Mouse (Mus musculus): ENCODE data around the gene Runx2. TPM values are rescaled to one million over a fixed set of nuclear protein-coding genes. Genes with fewer than 3 reads are reported as not detected.

Gene Runx2
- polyA plus RNA-seq, 1 experiment from 2014 or later: 0.23 TPM

- no peak overlapping the region for H3K27ac ChIP-seq
- peaks cover 15% of the 10 kb centered on the region for H3K4me1 ChIP-seq (replicated peaks)
- WGBS: 84% methylated on average over 3 of the region's 3 CpGs
- no peak overlapping the region for H3K9ac ChIP-seq
- H3K4me3 ChIP-seq: no peak overlapping the region
- no peaks in the 10 kb centered on the region for H3K9me3 ChIP-seq (replicated peaks)
- no peaks in the 10 kb centered on the region for H3K27me3 ChIP-seq
- H3K36me3 ChIP-seq: no peaks in the 10 kb centered on the region
- no peak overlapping the region for H3K4me2 ChIP-seq
- no peak for ATAC-seq (replicated peaks; ENCODE audit: insufficient number of reproducible peaks, insufficient read depth, low FRiP score, low read depth)
These were observed 106.6 kb downstream of the Runx2 start for GRCm38 (mm10) chr17:44707956-44708355.

GRCm38 (mm10) chr17:44706531-44706930 lies 108.1 kb downstream of the Runx2 start:
- no peak for ATAC-seq (replicated peaks; ENCODE audit: insufficient number of reproducible peaks, insufficient read depth, low FRiP score, low read depth)
- no peaks in the 10 kb centered on the region for H3K9me3 ChIP-seq (replicated peaks)
- H3K36me3 ChIP-seq: no peaks in the 10 kb centered on the region
- no peaks in the 10 kb centered on the region for H3K27me3 ChIP-seq
- WGBS: 77% methylated on average over 10 of the region's 10 CpGs
- peaks cover 15% of the 10 kb centered on the region for H3K4me1 ChIP-seq (replicated peaks)
- no peak overlapping the region for H3K4me3 ChIP-seq
- H3K9ac ChIP-seq: no peak overlapping the region
- no peak overlapping the region for H3K4me2 ChIP-seq
- no peak overlapping the region for H3K27ac ChIP-seq

DNA sequence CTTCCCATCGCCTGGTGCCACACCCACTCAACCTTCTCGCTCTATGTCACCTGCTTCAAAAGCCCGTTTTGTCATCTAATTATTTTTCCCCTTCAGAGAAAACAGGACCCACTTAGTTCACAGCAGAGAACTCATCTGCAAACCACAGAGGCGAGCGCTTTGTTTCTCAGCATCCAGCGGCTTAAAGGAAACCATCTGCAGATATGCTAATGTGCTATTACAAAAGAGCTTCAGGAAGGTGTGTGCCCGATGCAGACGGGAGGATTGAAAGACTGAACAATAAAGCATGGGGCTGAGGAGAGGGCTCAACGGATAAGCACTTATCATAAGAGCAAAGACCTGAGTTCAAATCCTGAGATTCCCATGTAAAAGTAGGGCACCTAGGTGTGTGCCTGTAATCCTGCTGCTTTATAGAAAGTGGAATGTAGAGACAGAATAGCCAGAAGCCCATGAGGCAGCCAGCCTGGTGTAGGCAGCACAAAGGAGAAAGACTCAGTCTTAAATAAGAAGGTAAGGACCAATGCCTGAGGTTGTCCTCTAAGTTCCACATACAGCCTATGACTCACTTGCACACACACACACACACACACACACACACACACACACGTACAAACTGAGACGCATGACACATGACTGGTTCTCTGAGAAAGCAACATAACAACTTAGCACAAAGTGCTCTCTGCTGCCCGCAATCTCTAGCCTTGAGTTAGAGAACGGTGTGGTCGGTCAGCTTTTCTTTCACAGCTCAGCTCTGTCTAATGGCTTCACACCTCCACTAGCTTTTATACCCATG lies 111.9 kb downstream of the Runx2 start:
- no peak overlapping the region for H3K4me3 ChIP-seq
- WGBS: 64% methylated on average over 14 of the region's 14 CpGs
- no peaks in the 10 kb centered on the region for H3K9me3 ChIP-seq (replicated peaks)
- ATAC-seq (replicated peaks; ENCODE audit: insufficient number of reproducible peaks, insufficient read depth, low FRiP score, low read depth): no peak
- H3K4me2 ChIP-seq: no peak overlapping the region
- no peaks in the 10 kb centered on the region for H3K4me1 ChIP-seq (replicated peaks)
- H3K9ac ChIP-seq: no peak overlapping the region
- no peaks in the 10 kb centered on the region for H3K36me3 ChIP-seq
- no peak overlapping the region for H3K27ac ChIP-seq
- no peaks in the 10 kb centered on the region for H3K27me3 ChIP-seq

DNA sequence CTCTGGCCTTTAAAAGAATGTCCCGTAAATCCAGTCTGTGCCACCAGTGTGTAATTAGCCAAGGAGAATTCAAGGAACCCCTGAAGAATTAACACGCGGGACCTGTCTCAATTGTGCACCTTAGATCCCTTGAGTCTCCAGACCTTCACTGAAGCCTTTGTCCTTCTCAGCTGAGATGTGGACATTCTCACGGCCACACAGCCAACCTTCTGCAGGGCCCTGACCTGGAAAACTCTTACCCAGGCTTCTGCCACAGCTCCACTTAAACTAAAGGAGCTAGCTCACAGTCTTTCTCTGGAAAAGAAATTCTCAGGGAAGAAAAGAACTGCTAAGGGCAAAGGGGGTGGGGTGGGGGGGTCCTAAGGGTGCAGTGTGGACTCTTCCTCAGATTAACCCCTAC lies 113.1 kb downstream of the Runx2 start:
- Histone ChIP-seq H3K4me3 (no peak overlapping the region), H3K4me2 (no peak overlapping the region), H3K4me1 (replicated peaks) (no peaks in the 10 kb centered on the region), H3K9ac (no peak overlapping the region), H3K9me3 (replicated peaks) (no peaks in the 10 kb centered on the region), H3K27me3 (no peaks in the 10 kb centered on the region), H3K36me3 (no peaks in the 10 kb centered on the region), H3K27ac (no peak overlapping the region)
- ATAC-seq (replicated peaks; ENCODE audit: insufficient number of reproducible peaks, insufficient read depth, low FRiP score, low read depth): no peak
- 90% methylated on average over 4 of the region's 4 CpGs for WGBS

DNA sequence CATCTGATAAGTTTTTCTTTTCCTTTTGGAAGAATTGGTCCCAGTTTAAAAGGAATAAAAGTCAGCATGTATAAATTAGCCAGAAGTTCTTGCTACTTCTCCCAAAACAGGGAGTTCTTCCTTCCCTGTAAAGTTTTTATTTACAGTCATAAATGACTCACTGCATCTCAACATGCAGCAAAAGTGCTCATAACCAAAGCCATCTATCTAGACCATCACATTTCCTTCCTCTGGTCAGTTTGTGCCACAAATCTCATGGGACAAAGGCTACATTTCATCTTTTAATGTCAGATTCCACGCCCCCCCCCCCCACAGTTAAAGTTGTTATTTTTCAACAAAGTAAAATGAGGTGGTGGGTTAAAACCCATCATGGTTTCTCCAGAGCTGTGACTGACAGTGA lies 114.3 kb downstream of the Runx2 start:
- Histone ChIP-seq H3K27me3 (no peaks in the 10 kb centered on the region), H3K9me3 (replicated peaks) (no peaks in the 10 kb centered on the region)

DNA sequence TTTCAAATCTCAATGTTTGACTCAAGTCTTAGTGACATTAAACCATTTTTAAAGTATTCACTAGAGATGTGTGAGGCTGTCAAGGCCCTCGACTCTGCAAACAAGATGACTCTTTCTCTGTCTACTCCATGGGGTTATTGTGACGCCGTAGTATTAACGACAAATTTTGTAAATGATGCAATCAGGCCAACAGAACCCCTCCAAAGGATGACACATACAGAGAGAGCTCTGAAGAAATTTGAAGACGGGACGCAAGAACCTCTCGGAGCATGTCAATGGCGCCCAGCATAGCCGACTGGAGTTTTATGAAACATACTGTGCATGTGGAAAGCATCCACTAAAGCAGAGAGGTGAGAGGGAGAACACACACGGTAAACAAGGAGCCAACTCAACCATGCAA lies 117.5 kb downstream of the Runx2 start:
- H3K4me2 ChIP-seq: no peak overlapping the region
- no peak for ATAC-seq (replicated peaks; ENCODE audit: insufficient number of reproducible peaks, insufficient read depth, low FRiP score, low read depth)
- WGBS: 88% methylated on average over 10 of the region's 10 CpGs

More for the DNA sequence above, 114.3 kb downstream of the Runx2 start:
- no peak overlapping the region for H3K4me3 ChIP-seq
- no peak overlapping the region for H3K4me2 ChIP-seq
- WGBS: 81% methylated on average over 1 of the region's 1 CpGs
- no peaks in the 10 kb centered on the region for H3K36me3 ChIP-seq
- no peaks in the 10 kb centered on the region for H3K4me1 ChIP-seq (replicated peaks)
- ATAC-seq (replicated peaks; ENCODE audit: insufficient number of reproducible peaks, insufficient read depth, low FRiP score, low read depth): no peak
- no peak overlapping the region for H3K9ac ChIP-seq
- no peak overlapping the region for H3K27ac ChIP-seq

GRCm38 (mm10) chr17:44693552-44693951 lies 121.0 kb downstream of the Runx2 start:
- H3K27me3 ChIP-seq: no peaks in the 10 kb centered on the region
- H3K4me3 ChIP-seq: no peak overlapping the region
- H3K9ac ChIP-seq: no peak overlapping the region
- H3K4me1 ChIP-seq (replicated peaks): no peaks in the 10 kb centered on the region
- no peak overlapping the region for H3K4me2 ChIP-seq
- no peaks in the 10 kb centered on the region for H3K9me3 ChIP-seq (replicated peaks)
- no peaks in the 10 kb centered on the region for H3K36me3 ChIP-seq
- WGBS: 76% methylated on average over 5 of the region's 7 CpGs
- no peak overlapping the region for H3K27ac ChIP-seq
- ATAC-seq (replicated peaks; ENCODE audit: insufficient number of reproducible peaks, insufficient read depth, low FRiP score, low read depth): no peak

More for the DNA sequence above, 117.5 kb downstream of the Runx2 start:
- H3K27ac ChIP-seq: no peak overlapping the region
- no peaks in the 10 kb centered on the region for H3K36me3 ChIP-seq
- H3K9ac ChIP-seq: no peak overlapping the region
- H3K4me3 ChIP-seq: no peak overlapping the region
- no peaks in the 10 kb centered on the region for H3K9me3 ChIP-seq (replicated peaks)
- no peaks in the 10 kb centered on the region for H3K4me1 ChIP-seq (replicated peaks)
- H3K27me3 ChIP-seq: no peaks in the 10 kb centered on the region

DNA sequence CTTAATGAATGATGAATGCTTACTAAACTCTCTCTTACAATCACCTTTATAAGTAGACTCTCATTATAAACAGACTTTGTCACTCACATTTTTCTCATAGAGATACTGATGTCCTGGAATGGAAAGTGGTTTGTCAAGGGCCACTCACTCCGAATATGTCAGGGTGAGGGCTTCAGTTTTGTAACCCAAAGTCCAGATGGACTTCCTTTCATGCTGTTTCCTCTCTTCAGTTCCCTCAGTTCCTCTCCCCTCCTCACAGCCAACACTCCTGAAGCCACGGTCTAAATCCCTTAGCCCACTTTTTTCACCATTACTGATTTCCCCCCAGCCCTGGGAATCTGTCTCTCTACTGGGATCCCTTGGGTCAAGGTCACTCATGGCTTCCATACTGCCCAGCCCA lies 123.1 kb downstream of the Runx2 start:
- Histone ChIP-seq H3K9me3 (replicated peaks) (no peaks in the 10 kb centered on the region), H3K4me3 (no peak overlapping the region), H3K36me3 (no peaks in the 10 kb centered on the region), H3K27ac (no peak overlapping the region), H3K4me1 (replicated peaks) (no peaks in the 10 kb centered on the region), H3K27me3 (no peaks in the 10 kb centered on the region), H3K9ac (no peak overlapping the region), H3K4me2 (no peak overlapping the region)
- WGBS: 66% methylated on average over 2 of the region's 2 CpGs
- no peak for ATAC-seq (replicated peaks; ENCODE audit: insufficient number of reproducible peaks, insufficient read depth, low FRiP score, low read depth)

GRCm38 (mm10) chr17:44690410-44691035 lies 124.1 kb downstream of the Runx2 start:
- Histone ChIP-seq H3K4me1 (replicated peaks) (no peaks in the 10 kb centered on the region; the same call in 1 of the 2 replicates), H3K9ac (no peak overlapping the region), H3K27ac (no peak overlapping the region), H3K27me3 (no peaks in the 10 kb centered on the region), H3K4me3 (no peak overlapping the region), H3K4me2 (no peak overlapping the region), H3K36me3 (no peaks in the 10 kb centered on the region), H3K9me3 (replicated peaks) (no peaks in the 10 kb centered on the region)
- ATAC-seq (replicated peaks; ENCODE audit: insufficient number of reproducible peaks, insufficient read depth, low FRiP score, low read depth): no peak
- 75% methylated on average over 5 of the region's 5 CpGs for WGBS

DNA sequence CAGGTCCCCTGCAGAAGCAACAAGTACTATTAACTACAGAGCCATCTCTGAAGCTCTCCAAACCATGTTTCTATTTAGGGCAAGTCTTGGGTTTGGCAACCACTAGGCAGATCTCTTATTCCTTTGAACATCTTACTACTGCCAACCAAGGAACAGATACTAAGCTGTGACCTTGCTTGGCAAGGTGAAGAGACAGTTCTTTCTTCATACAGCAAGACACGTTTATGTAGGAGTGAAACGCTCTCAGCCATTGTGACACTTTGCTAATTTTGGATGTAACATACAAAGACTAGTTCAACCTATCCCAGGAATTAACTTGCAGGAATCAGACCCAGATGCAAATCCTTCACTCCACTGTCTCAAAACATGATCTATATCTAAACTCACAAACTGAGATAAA lies 126.3 kb downstream of the Runx2 start:
- no peak for ATAC-seq (replicated peaks; ENCODE audit: insufficient number of reproducible peaks, insufficient read depth, low FRiP score, low read depth)
- Histone ChIP-seq H3K27me3 (no peaks in the 10 kb centered on the region), H3K9me3 (replicated peaks) (no peaks in the 10 kb centered on the region), H3K4me3 (no peak overlapping the region), H3K9ac (no peak overlapping the region), H3K4me2 (no peak overlapping the region), H3K27ac (no peak overlapping the region), H3K4me1 (replicated peaks) (no peaks in the 10 kb centered on the region; the same call in 1 of the 2 replicates), H3K36me3 (no peaks in the 10 kb centered on the region)
- WGBS: 65% methylated on average over 2 of the region's 2 CpGs

GRCm38 (mm10) chr17:44685514-44685913 lies 129.1 kb downstream of the Runx2 start:
- Histone ChIP-seq H3K4me2 (no peak overlapping the region), H3K4me3 (no peak overlapping the region), H3K27ac (no peak overlapping the region), H3K36me3 (no peaks in the 10 kb centered on the region), H3K4me1 (replicated peaks) (no peaks in the 10 kb centered on the region; the same call in 1 of the 2 replicates), H3K9ac (no peak overlapping the region), H3K27me3 (no peaks in the 10 kb centered on the region), H3K9me3 (replicated peaks) (no peaks in the 10 kb centered on the region)
- WGBS: 41% methylated on average over 7 of the region's 7 CpGs
- ATAC-seq (replicated peaks; ENCODE audit: insufficient number of reproducible peaks, insufficient read depth, low FRiP score, low read depth): no peak

DNA sequence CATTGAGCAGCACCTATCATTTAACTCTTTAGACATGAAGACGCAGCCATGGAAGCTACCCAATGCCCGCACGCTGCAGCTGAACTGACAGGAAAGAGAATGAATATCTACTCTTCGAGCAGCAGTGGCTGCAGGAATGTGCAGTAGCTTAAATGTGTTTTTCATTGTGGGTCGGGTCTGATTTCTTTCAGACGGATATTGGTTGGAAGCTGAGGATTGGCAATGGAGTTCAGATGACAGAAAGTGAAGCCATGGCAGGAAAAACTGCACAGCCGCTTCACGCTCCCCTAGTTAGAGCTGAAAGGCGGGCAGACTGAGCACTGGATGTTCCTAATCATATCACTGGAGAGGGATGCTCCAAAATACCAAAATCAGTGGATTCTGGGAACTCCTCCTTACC lies 131.6 kb downstream of the Runx2 start:
- Histone ChIP-seq H3K9ac (no peak overlapping the region), H3K27me3 (no peaks in the 10 kb centered on the region), H3K9me3 (replicated peaks) (no peaks in the 10 kb centered on the region), H3K4me2 (no peak overlapping the region), H3K27ac (no peak overlapping the region), H3K4me1 (replicated peaks) (no peaks in the 10 kb centered on the region; the same call in 1 of the 2 replicates), H3K4me3 (no peak overlapping the region), H3K36me3 (no peaks in the 10 kb centered on the region)
- WGBS: 78% methylated on average over 9 of the region's 9 CpGs
- ATAC-seq (replicated peaks; ENCODE audit: insufficient number of reproducible peaks, insufficient read depth, low FRiP score, low read depth): no peak
